In the genomic region with DNA sequence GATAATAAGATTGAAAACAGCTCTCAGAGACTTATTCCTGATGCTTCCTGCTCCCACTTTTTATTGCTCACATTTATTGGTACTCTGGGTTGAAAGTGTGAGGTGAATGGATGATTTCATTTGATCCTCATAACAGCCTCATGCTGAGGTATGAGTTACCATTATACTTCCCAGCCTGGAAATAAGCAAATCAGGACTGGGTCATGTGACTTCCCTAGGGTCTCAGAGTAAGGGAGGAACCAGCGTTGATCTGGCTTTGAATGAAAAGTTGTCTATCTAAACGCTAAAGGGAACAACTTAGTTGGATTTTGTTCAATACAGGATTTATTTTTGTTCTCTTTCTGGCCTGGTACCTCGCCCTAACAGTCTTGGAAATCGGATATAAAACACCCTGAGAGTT, we compare ENCODE assay signal across 26 mouse cellular contexts.
"Had no signal": no experiment of that assay in that cellular context is flagged by ENCODE, and none has a peak within 500 bp of the region (broad histone marks: within the 10 kb centered on the region; RNA-seq: fewer than 3 reads in every experiment).

No protein-coding gene starts in this region.

- H3K4me3 ChIP-seq: embryonic facial prominence, embryonic 10.5 days; embryonic facial prominence, embryonic 12.5 days; embryonic facial prominence, embryonic 13.5 days; embryonic facial prominence, embryonic 15.5 days; erythroblast, embryonic 14.5 days; forebrain, embryonic 10.5 days; forebrain, embryonic 12.5 days; forebrain, embryonic 13.5 days; forebrain, embryonic 15.5 days; gastrocnemius, adult 2 months; heart, adult 2 months had no signal

- H3K9ac ChIP-seq: embryonic facial prominence, embryonic 12.5 days; embryonic facial prominence, embryonic 13.5 days; embryonic facial prominence, embryonic 15.5 days; forebrain, embryonic 12.5 days; forebrain, embryonic 13.5 days; forebrain, embryonic 15.5 days; forebrain, postnatal 0 days had no signal

- H3K4me1 ChIP-seq: embryonic facial prominence, embryonic 15.5 days; forebrain, embryonic 10.5 days; forebrain, embryonic 12.5 days; forebrain, embryonic 13.5 days; forebrain, embryonic 15.5 days had no signal

- H3K9me3 ChIP-seq: embryonic facial prominence, embryonic 10.5 days; embryonic facial prominence, embryonic 12.5 days; embryonic facial prominence, embryonic 13.5 days; embryonic facial prominence, embryonic 15.5 days; forebrain, embryonic 10.5 days; forebrain, embryonic 12.5 days; forebrain, embryonic 13.5 days; forebrain, embryonic 15.5 days had no signal

- H3K36me3 ChIP-seq: embryonic facial prominence, embryonic 10.5 days; embryonic facial prominence, embryonic 12.5 days; embryonic facial prominence, embryonic 13.5 days; embryonic facial prominence, embryonic 15.5 days; forebrain, embryonic 10.5 days; forebrain, embryonic 12.5 days; forebrain, embryonic 15.5 days had no signal

- H3K27me3 ChIP-seq: embryonic facial prominence, embryonic 12.5 days; embryonic facial prominence, embryonic 13.5 days; embryonic facial prominence, embryonic 15.5 days; forebrain, embryonic 12.5 days; forebrain, embryonic 13.5 days; forebrain, embryonic 15.5 days had no signal

- ATAC-seq: forebrain, embryonic 13.5 days; forebrain, embryonic 14.5 days; forebrain, embryonic 15.5 days; forebrain, embryonic 16.5 days; forebrain, postnatal 0 days had no signal

- DNase-seq: cerebellum, adult 9-10 months; cerebellum, adult 9-11 months; cerebellum, postnatal 10 days; cerebellum, postnatal 14 days; cerebellum, postnatal 25 days; cerebellum, postnatal 36 days; embryo, embryonic 11 days; forebrain, postnatal 0 days; gastrocnemius, adult 2 months; gastrocnemius, postnatal 10 days; gastrocnemius, postnatal 14 days; gastrocnemius, postnatal 25 days; gastrocnemius, postnatal 36 days; heart, adult 18-20 months; heart, adult 2 months had no signal

- H3K4me2 ChIP-seq: embryonic facial prominence, embryonic 12.5 days; embryonic facial prominence, embryonic 13.5 days; embryonic facial prominence, embryonic 15.5 days; forebrain, embryonic 12.5 days; forebrain, embryonic 13.5 days; forebrain, embryonic 15.5 days had no signal

- H3K27ac ChIP-seq: embryonic facial prominence, embryonic 10.5 days; embryonic facial prominence, embryonic 12.5 days; embryonic facial prominence, embryonic 13.5 days; embryonic facial prominence, embryonic 15.5 days; forebrain, embryonic 10.5 days; forebrain, embryonic 12.5 days; forebrain, embryonic 13.5 days; forebrain, embryonic 15.5 days; gastrocnemius, adult 2 months; heart, adult 2 months had no signal
